Mouse (Mus musculus) retina, embryonic 14.5 days (tissue): Measurements from ENCODE around the gene Dll3.

Experiments
- DNase-seq: peaks from one replicate; pipeline ENCODE4 v3.0.0-alpha.2; 2015; ENCODE audit warnings: low spot score

Gene Dll3

GRCm38 (mm10) chr7:28301616-28302433 is at the start of gene Dll3:
Gene Dll3 (minus strand): TSS chr7:28302238.
- peak; percentile 83 for DNase-seq

DNA sequence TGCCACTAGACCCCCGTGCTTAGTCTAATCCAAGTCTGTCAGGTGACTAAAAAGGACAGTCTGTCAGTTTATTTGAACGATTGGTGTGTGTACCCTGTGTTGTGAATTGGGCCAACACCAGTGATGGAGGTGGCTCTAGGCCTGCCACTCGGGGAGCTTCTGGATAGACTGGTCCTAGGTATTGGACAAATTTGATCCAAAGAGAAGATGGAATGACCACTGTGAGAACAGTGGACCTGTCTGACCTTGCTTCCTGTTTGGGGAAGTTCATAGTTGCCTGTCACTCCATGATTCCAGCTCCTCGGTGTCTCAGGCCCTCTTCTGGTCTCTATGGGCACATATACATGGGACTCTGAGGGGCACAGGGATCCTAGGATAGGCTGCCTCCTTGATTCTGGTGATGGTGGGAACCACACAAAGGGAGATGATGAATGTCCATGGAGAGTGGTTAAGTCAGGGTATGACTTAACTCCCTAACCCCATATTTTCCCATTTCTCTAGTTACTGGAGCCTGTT is 49.7 kb upstream of the Dll3 start:
- no peak for DNase-seq

DNA sequence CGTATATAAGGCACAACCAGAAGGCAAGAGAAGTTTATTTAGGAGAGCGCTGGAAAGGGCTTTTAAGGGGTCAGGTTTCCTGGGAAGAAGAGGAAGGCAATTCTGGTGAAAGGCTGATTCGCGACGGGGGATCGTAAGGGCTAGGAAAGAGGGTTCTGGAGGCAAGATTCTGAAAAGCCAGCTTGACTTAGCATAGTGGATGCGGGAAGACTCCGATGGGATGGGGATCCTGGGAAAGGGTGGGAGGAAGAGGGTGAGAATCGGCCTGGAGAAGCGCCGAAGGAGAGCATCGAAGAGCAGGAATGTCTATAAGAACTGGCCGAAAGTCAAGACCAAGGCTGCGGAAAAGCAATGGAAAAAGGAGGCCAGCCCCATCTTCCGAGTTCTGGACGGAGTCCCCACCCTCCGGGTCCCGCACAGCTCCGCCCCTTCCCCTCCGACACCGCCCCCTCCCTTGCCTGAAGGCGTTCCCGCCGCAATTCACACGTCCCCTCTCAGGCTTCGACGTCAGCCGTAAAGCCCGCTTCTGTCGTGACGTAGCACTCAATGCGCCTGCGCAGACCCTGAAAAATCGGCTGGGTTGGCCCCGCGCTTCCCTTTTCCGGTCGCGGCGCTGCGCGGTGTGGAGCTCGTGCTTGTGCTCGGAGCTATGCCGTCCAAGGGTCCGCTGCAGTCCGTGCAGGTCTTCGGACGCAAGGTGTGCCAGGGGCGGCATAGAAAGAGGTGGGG is 48.3 kb upstream of the Dll3 start, which contains the start of gene Rps16:
Rps16 (plus strand) TSS at position 498 of the 729 bp plus-strand sequence.
- DNase-seq: peak; percentile 99

GRCm38 (mm10) chr7:28348601-28349000 is 46.6 kb upstream of the Dll3 start:
- DNase-seq: peak; percentile 65

- DNase-seq: no peak
Observed at GRCm38 (mm10) chr7:28347746-28348145, 45.7 kb upstream of the Dll3 start.

- peak; percentile 89 for DNase-seq
Observed at GRCm38 (mm10) chr7:28344637-28345036, 42.6 kb upstream of the Dll3 start.

GRCm38 (mm10) chr7:28341381-28341780 is 39.3 kb upstream of the Dll3 start:
- no peak for DNase-seq

DNA sequence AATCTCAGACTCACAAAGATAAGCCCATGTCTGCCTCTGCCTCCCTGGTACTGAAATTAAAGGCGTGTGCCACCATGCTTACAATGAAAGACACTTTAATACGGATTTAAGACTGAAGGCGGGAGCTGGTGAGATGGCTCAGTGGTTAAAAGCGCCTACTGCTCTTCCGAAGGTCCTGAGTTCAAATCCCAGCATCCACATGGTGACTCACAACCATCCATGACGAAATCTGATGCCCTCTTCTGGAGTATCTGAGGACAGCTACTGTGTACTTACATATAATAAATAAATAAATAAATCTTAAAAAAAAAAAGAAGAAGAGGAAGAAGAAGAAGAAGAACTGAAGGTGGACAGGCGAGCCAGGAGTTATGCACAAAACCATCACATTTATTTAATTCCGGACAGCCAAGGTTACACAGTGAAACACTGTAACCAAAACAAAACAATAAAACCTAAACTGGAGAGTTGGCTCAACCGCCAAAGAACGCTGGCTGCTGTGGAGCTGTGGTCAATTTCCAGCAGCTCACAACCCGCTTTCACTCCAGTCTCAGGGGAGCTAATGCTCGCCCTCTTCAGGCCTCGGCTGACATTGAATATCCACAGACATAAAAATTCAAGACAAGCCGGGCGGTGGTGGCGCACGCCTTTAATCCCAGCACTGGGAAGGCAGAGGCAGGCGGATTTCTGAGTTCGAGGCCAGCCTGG is 37.3 kb upstream of the Dll3 start:
- DNase-seq: peak; percentile 59

- DNase-seq: peak; percentile 99
Observed at GRCm38 (mm10) chr7:28338108-28338998, 36.3 kb upstream of the Dll3 start, which contains the start of gene Supt5. Gene Supt5 (minus strand): TSS chr7:28338746.

- DNase-seq: no peak
Observed at GRCm38 (mm10) chr7:28335471-28335870, 33.4 kb upstream of the Dll3 start.

DNA sequence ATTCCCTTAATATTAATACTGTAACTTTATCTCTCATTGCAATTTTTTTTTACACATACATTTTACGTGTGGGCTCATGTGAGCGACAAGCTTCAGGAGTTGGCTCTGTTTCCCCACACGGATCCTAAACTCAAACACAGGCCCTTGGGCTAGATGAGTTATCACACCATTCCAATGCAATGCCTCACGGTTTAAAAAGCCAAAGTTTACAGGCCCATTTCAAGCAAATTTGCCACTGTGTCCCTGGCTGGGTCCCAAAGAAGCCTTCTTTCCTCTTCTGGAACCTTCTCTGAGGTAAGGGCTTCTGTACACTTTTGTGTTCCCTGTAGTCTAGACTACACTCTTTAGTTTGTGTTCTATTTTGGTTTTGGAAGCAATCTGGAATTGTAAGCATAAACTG is 32.5 kb upstream of the Dll3 start:
- no peak for DNase-seq

- DNase-seq: no peak
Observed at GRCm38 (mm10) chr7:28328260-28328659, 26.2 kb upstream of the Dll3 start.

DNA sequence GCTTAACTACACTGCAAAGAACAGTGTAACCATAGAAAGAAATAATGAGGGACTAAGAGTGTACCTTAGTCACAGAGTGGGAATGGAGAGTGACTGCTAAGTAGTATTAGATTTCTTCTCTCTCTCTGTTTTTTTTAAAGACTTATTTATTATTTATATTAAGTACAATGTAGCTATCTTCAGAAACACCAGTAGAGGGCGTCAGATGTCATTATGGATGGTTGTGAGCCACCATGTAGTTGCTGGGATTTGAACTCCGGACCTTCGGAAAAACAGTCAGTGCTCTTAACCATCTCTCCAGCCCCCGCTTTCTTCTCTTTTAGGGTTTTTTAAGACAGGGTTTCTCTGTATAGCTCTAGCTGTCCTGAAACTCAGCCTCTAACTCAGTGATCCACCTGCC is 24.4 kb upstream of the Dll3 start:
- DNase-seq: peak; percentile 31

- DNase-seq: no peak
Observed at GRCm38 (mm10) chr7:28325293-28325692, 23.3 kb upstream of the Dll3 start.

DNA sequence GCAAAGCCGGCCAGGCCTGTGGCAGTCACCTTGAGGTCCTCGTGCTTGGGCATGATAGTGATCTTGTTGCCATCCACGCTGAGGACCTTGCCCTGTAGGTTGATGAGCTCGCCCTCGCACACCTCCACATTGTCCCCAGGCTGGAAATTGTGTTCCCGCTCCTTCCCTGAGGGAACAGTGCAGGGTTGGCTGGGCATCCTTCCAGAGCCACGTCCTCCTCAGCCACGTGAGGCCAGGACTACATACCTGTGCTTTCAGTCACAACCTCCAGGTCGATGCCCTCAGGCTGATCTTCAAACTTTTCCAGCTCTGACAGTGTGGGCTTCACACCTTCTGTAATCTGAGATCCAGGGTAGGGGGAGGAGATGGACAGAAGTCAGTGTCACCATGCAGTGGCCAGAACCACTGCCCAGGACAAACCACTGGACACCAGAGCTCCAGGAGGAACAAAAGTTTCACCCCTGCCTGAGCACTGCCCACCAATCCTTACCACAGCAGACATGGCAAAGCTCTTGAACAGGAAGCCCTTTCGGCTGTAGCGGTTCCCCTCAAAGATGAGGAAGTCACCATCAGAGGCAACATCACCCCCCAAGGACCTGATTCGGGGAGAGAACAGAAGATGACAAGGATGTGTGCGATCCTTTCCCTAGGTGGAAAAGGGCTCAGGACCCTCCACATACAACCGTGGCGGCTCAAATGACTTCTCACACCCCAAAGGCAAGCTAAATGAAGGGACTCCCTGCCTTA is 20.1 kb upstream of the Dll3 start:
- DNase-seq: no peak

- DNase-seq: no peak
Observed at GRCm38 (mm10) chr7:28318714-28319113, 16.7 kb upstream of the Dll3 start.

- DNase-seq: no peak
Observed at GRCm38 (mm10) chr7:28318036-28318435, 16.0 kb upstream of the Dll3 start.

DNA sequence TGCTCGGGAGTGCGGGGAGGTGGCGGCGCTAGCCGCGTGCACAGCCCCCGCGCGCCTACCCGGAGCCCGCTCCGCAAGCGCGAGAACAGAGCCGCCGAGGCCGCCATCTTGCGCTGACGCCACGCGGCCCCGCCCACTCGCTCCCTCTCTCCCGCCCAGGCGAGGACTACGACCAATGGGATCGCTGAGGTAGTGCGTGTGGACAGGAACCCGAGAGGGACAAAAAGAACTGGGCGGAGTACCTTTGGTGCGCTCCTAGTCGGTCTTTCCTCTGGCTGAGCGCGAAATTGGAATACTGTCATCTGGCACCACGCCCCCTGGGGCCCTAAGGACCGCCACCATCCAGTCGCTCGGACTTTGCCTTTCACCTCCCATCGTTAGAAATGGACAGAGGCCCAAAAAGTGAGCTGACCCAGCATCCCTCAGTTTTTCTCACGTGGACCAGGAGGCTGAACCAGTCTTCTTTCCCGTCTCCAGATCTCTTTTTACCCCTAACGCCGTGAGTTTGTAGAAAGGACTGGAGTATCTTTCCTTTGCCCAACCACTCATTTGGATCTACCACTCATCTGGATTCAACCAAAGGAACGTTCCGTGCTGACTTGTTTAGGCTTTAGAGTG is 10.0 kb upstream of the Dll3 start, which contains the start of gene Timm50:
Timm50 (minus strand) TSS at position 147 of the 618 bp plus-strand sequence.
- DNase-seq: peak; percentile 99

- DNase-seq: peak; percentile 15
Observed at GRCm38 (mm10) chr7:28311151-28311925, 9.3 kb upstream of the Dll3 start.
